Mouse (Mus musculus) brain, embryonic 14.5 days (tissue): ENCODE results near the gene Bace2. TPM values are rescaled to one million over a fixed set of nuclear protein-coding genes. Genes with fewer than 3 reads are reported as not detected.

Experiments used
- DNase-seq: peaks from one replicate; pipeline ENCODE4 v3.0.0-alpha.2; 2011; ENCODE audit warnings: low read depth
- CTCF ChIP-seq: fragments of 200-500 bp; IDR thresholded peaks from 2 replicates; pipeline ENCODE4 v1.5.1; 2012; ENCODE audit warnings: inconsistent platforms, mild to moderate bottlenecking, moderate library complexity, borderline replicate concordance; ENCODE audit not compliant: insufficient read depth, insufficient read length; ENCODE audit errors: extremely low read depth
- POLR2A ChIP-seq: fragments of 200-500 bp; IDR thresholded peaks from 2 replicates; pipeline ENCODE4 v1.6.1; 2012; ENCODE audit warnings: mild to moderate bottlenecking, inconsistent platforms, borderline replicate concordance; ENCODE audit not compliant: poor library complexity, insufficient read depth, insufficient read length, severe bottlenecking; ENCODE audit errors: extremely low read depth
- polyA plus RNA-seq: library from polyadenylated mRNA; depleted of rRNA; stranded (reverse); fragments of >200 nt; gene quantifications from 2 replicates; pipeline ENCODE4 v1.2.3, GENCODE M21; 2012; rRNA removed

Gene Bace2
- polyA plus RNA-seq, 1 experiment = 0.71 TPM

GRCm38 (mm10) chr16:97462481-97463181 lies 106.1 kb downstream of the Bace2 start, which contains the start of gene Mx1:
Gene Mx1 (minus strand): TSS chr16:97462907.
- TF ChIP-seq POLR2A = no peak
- DNase-seq = peak; percentile 49

GRCm38 (mm10) chr16:97466182-97466957 lies 109.8 kb downstream of the Bace2 start:
- TF ChIP-seq POLR2A (no peak), CTCF (peak; percentile 53; the same call in 1 of the 2 replicates)
- DNase-seq = peak; percentile 31

DNA sequence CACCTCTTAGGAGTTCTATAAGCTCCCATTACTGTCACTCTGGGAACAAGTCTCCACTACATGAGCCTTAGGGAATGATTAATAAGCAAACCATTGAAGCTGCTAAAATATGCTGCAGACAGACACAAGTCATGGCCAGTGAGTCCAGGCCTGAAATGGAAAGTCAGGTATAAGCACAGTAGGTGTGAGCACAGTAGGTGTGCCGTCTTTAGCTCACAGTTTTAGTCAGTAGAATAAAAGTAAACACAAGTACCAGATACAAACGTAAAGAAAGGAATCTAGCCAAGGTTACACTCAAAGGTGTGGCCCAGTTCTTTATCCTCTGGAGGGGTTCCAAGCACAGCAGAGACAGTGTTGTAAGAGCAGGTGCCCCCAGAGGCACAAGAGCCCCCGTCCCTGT lies 110.9 kb downstream of the Bace2 start:
- no peak for DNase-seq
- TF ChIP-seq CTCF (no peak), POLR2A (no peak)

DNA sequence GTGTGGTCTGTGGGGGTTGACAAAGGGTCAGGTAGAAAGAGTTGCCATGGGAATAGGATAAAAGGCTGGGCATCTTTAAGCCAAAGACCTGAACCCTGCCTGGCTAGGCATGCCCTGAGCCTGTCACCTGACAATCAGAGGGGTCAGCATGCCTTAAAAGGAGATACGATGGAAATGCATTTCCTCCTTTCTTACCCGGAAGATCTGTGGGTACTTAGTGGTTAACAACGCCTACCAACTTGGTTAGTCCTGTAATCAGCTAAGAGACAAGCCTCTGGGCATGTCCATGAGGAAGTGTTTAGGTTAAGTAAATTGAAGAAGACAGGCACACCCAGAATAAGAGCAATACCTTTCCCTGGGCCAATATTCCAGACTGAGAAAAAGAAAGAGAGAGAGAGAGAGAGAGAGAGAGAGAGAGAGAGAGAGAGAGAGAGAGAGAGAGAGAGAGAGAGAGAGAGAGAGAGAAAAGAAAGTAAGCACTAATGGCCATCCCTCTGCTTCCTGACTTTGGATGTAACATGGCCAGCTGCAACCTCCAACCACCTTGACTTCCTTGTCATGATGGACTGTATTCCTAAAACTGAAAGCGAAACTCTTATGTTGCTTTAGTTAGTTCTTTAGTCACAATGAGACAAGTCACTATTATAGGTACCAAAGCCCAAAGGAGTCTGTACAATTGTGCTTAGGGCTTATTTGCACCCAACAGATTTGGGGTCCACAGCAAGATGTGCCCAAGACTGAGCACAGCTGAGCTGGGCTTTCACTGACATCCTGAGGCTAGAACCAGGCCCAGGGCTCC lies 111.7 kb downstream of the Bace2 start:
- no peak for DNase-seq
- no peak for TF ChIP-seq CTCF
- no peak for TF ChIP-seq POLR2A

- no peak for DNase-seq
- TF ChIP-seq CTCF (no peak), POLR2A (no peak)
Observed at GRCm38 (mm10) chr16:97474671-97475070, 118.1 kb downstream of the Bace2 start.

DNA sequence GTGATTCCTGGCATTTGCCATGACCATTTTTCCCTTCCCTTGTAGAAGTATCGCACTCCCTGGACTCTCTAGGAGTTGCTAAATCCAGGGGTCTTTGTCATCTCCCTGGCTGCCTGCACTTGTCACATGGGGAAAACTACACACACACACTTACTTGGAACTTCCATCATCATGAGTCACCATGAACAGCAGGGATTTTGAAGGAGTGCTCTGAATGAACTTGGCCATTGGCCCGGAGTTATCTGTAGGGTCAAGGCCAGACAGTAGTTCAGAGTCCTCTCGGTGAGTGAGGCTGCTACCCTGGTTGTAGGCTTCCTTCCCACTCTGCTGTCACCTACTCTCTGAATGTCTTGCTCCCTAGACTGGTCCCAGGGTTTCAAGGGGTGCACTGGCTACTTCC lies 119.0 kb downstream of the Bace2 start:
- no peak for DNase-seq
- no peak for TF ChIP-seq CTCF
- TF ChIP-seq POLR2A = no peak

GRCm38 (mm10) chr16:97476524-97476923 lies 120.0 kb downstream of the Bace2 start:
- DNase-seq = no peak

DNA sequence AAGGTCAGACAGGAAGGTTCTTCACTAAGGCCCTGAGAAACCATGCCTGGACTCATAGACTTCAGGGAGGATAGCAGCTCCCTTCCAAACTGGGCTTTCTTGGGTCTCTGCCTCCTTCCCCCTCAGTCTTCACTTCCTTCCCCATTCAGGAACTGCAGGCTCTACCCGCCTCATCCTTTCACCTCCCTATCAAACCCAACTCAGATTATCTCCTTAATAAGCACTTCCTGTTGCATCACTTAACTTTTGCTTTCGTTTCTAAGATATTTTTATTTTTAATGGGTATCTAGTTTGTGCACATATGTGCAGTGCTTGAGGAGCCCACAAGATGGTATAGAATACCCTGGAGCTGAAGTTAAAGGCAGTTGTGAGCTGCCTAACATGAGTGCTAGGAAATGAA lies 122.1 kb downstream of the Bace2 start:
- TF ChIP-seq CTCF (no peak), POLR2A (no peak)

More at GRCm38 (mm10) chr16:97476524-97476923, 120.0 kb downstream of the Bace2 start:
- no peak for TF ChIP-seq CTCF
- no peak for TF ChIP-seq POLR2A

DNA sequence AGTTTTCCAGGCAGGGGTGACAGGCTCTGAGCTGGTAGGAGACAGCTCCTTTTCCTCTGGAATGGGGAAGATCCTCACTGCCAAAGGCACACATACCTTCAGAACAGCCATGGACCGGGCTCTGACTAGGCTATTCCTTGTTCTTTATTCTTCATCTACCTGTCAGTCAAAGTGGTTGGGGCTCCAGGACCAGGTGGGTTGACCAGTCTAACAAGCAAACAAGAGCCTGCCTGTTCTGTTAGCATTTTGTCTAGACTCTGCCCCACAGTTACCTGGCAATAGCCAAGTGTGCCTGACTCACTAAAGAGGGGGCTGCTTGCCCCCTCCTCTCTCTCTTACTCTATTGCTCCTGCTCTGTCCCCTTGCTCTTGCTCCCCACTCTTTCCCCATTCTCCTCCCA lies 135.8 kb downstream of the Bace2 start:
- TF ChIP-seq POLR2A = no peak
- TF ChIP-seq CTCF = no peak
- DNase-seq = no peak

More for the DNA sequence above, 122.1 kb downstream of the Bace2 start:
- no peak for DNase-seq

Other genes starting within 250 kb of the Bace2 start
- gene Dscam, start 186.0 kb upstream of the Bace2 start, polyA plus RNA-seq = 15.8 and 32.8 TPM in 2 replicates
- gene Mx1, start 106.2 kb downstream of the Bace2 start, polyA plus RNA-seq = 0.09 and 0.21 TPM in 2 replicates
- not detected in 2 replicates for gene Fam3b, start 158.1 kb downstream of the Bace2 start, polyA plus RNA-seq